19 mouse cellular contexts compared by ENCODE assay signal in genomic region chr4:87057572-87057971, GRCm38 (mm10).
DNase-seq lines count a peak whose midpoint lies in the region; ATAC-seq and TF ChIP-seq lines count a peak whose summit lies in the region.
"Had no signal": no experiment of that assay in that cellular context is flagged by ENCODE, and none has a peak within 500 bp of the region (broad histone marks: within the 10 kb centered on the region; RNA-seq: fewer than 3 reads in every experiment).

No protein-coding gene starts in this region.

- H3K27ac ChIP-seq in left cerebral cortex, adult 2 months = peak overlapping the region; percentile 66
- no peak overlapping the region for H3K27ac ChIP-seq in embryonic facial prominence, embryonic 15.5 days (replicated peaks)
- H3K27ac ChIP-seq in hindbrain, embryonic 14.5 days = peak overlapping the region; percentile 27; the same call in 1 of the 2 replicates
- no peak overlapping the region for H3K27ac ChIP-seq in neural tube, embryonic 14.5 days (ENCODE audit: low read depth, low read length)
- H3K27ac ChIP-seq in limb, embryonic 10.5 days = no peak overlapping the region
- H3K27ac ChIP-seq: intestine, embryonic 15.5 days; limb, embryonic 13.5 days; liver, embryonic 14.5 days had no signal

- no peaks in the 10 kb centered on the region for H3K4me1 ChIP-seq in embryonic facial prominence, embryonic 15.5 days
- peaks cover 15% of the 10 kb centered on the region; the same call in 1 of the 2 replicates for H3K4me1 ChIP-seq in hindbrain, embryonic 14.5 days (replicated peaks; ENCODE audit: control insufficient read depth, insufficient read depth, low read length)
- H3K4me1 ChIP-seq in neural tube, embryonic 14.5 days (ENCODE audit: control insufficient read depth, insufficient read depth, low read length) = peaks cover 18% of the 10 kb centered on the region; the same call in 1 of the 2 replicates
- H3K4me1 ChIP-seq in limb, embryonic 10.5 days = no peaks in the 10 kb centered on the region
- H3K4me1 ChIP-seq: intestine, embryonic 15.5 days; limb, embryonic 13.5 days; megakaryocyte, embryonic 14.5 days had no signal

- no peak overlapping the region for H3K9ac ChIP-seq in embryonic facial prominence, embryonic 15.5 days
- no peak overlapping the region for H3K9ac ChIP-seq in hindbrain, embryonic 14.5 days
- H3K9ac ChIP-seq in neural tube, embryonic 14.5 days (replicated peaks; ENCODE audit: low read depth, low read length) = no peak overlapping the region
- H3K9ac ChIP-seq: heart, embryonic 12.5 days; intestine, embryonic 15.5 days; limb, embryonic 13.5 days; liver, embryonic 14.5 days had no signal

- H3K4me3 ChIP-seq in left cerebral cortex, adult 2 months = no peak overlapping the region
- no peak overlapping the region for H3K4me3 ChIP-seq in embryonic facial prominence, embryonic 15.5 days (replicated peaks)
- H3K4me3 ChIP-seq in hindbrain, embryonic 14.5 days (replicated peaks; ENCODE audit: low read length) = no peak overlapping the region
- H3K4me3 ChIP-seq in neural tube, embryonic 14.5 days (ENCODE audit: low read depth, low read length) = no peak overlapping the region
- no peak overlapping the region for H3K4me3 ChIP-seq in limb, embryonic 10.5 days
- H3K4me3 ChIP-seq: heart, embryonic 12.5 days; intestine, embryonic 15.5 days; limb, embryonic 13.5 days; megakaryocyte, embryonic 14.5 days had no signal

- H3K27me3 ChIP-seq in embryonic facial prominence, embryonic 15.5 days = no peaks in the 10 kb centered on the region
- H3K27me3 ChIP-seq in hindbrain, embryonic 14.5 days (ENCODE audit: control insufficient read depth, insufficient read depth, low read length) = no peaks in the 10 kb centered on the region
- no peaks in the 10 kb centered on the region for H3K27me3 ChIP-seq in neural tube, embryonic 14.5 days (ENCODE audit: control insufficient read depth, insufficient read depth, low read length)
- H3K27me3 ChIP-seq in limb, embryonic 10.5 days (ENCODE audit: low read depth, poor library complexity, severe bottlenecking) = no peaks in the 10 kb centered on the region
- H3K27me3 ChIP-seq: heart, embryonic 12.5 days; intestine, embryonic 15.5 days; limb, embryonic 13.5 days; megakaryocyte, embryonic 14.5 days; Patski had no signal

- 0 out of 2 replicates have a peak, but pooled peaks have one; percentile 11 for ATAC-seq in embryonic facial prominence, embryonic 15.5 days (ENCODE audit: insufficient number of reproducible peaks, low FRiP score, low TSS enrichment, low read depth)
- peak; percentile 63 for ATAC-seq in hindbrain, embryonic 14.5 days (ENCODE audit: low FRiP score)
- ATAC-seq in neural tube, embryonic 14.5 days (ENCODE audit: low read depth) = peak; percentile 75
- ATAC-seq in erythroblast, adult 5-6 weeks (replicated peaks; ENCODE audit: low FRiP score, poor library complexity, severe bottlenecking) = no peak
- ATAC-seq: activated CD4-positive, CD25-positive, alpha-beta regulatory T cell, adult 4 months; intestine, embryonic 15.5 days; lung, postnatal 0 days; Patski had no signal

- no peaks in the 10 kb centered on the region for H3K9me3 ChIP-seq in embryonic facial prominence, embryonic 15.5 days (replicated peaks)
- no peaks in the 10 kb centered on the region for H3K9me3 ChIP-seq in hindbrain, embryonic 14.5 days (ENCODE audit: control insufficient read depth, low read length)
- H3K9me3 ChIP-seq in neural tube, embryonic 14.5 days (ENCODE audit: control insufficient read depth, low read length) = no peaks in the 10 kb centered on the region
- no peaks in the 10 kb centered on the region for H3K9me3 ChIP-seq in limb, embryonic 10.5 days (replicated peaks)
- H3K9me3 ChIP-seq: heart, embryonic 12.5 days; intestine, embryonic 15.5 days; limb, embryonic 13.5 days; megakaryocyte, embryonic 14.5 days had no signal

- no peaks in the 10 kb centered on the region for H3K36me3 ChIP-seq in embryonic facial prominence, embryonic 15.5 days
- no peaks in the 10 kb centered on the region for H3K36me3 ChIP-seq in hindbrain, embryonic 14.5 days (replicated peaks; ENCODE audit: control insufficient read depth, insufficient read depth)
- H3K36me3 ChIP-seq in neural tube, embryonic 14.5 days (ENCODE audit: control insufficient read depth, insufficient read depth, low read length) = no peaks in the 10 kb centered on the region
- no peaks in the 10 kb centered on the region for H3K36me3 ChIP-seq in limb, embryonic 10.5 days
- H3K36me3 ChIP-seq: heart, embryonic 12.5 days; intestine, embryonic 15.5 days; limb, embryonic 13.5 days had no signal

- no peak overlapping the region for H3K4me2 ChIP-seq in embryonic facial prominence, embryonic 15.5 days (replicated peaks)
- no peak overlapping the region for H3K4me2 ChIP-seq in hindbrain, embryonic 14.5 days (replicated peaks)
- no peak overlapping the region for H3K4me2 ChIP-seq in neural tube, embryonic 14.5 days (ENCODE audit: low read depth, low read length)
- H3K4me2 ChIP-seq: heart, embryonic 12.5 days; intestine, embryonic 15.5 days; limb, embryonic 13.5 days had no signal

- 60% methylated on average over 3 of the region's 3 CpGs for whole genome bisulfite sequencing in embryonic facial prominence, embryonic 15.5 days
- WGBS in hindbrain, embryonic 14.5 days = 34% methylated on average over 3 of the region's 3 CpGs
- WGBS in neural tube, embryonic 14.5 days = 18% methylated on average over 3 of the region's 3 CpGs
- 81% methylated on average over 3 of the region's 3 CpGs for WGBS in limb, embryonic 10.5 days

- no peak for DNase-seq in left cerebral cortex, adult 2 months (ENCODE audit: extremely low spot score in 1 of 2, low spot score in 2 of 2)
- DNase-seq in left cerebral cortex, adult 11 months (ENCODE audit: low spot score) = no peak
- DNase-seq in hindbrain, embryonic 14.5 days (ENCODE audit: low spot score) = peak; percentile 42
- no peak for DNase-seq in limb, embryonic 10.5 days (ENCODE audit: low spot score)
- DNase-seq: adrenal gland, postnatal 25 days; cerebellum, adult 9-10 months; gastrocnemius, postnatal 36 days; thymus, adult 18-20 months had no signal

- TF ChIP-seq CTCF in left cerebral cortex, adult 2 months (IDR thresholded peaks at IDR 0.05) = no peak

- intact Hi-C loops in left cerebral cortex, adult 2 months (cut with DNase I) = no loop called here

Comparison
In these comparisons a context has a peak if more than half of its experiments do, and no peak if none do; other contexts are left out.
1. H3K27ac ChIP-seq: peak in left cerebral cortex, adult 2 months (single experiment) and hindbrain, embryonic 14.5 days (single experiment); none in embryonic facial prominence, embryonic 15.5 days (single experiment), neural tube, embryonic 14.5 days (single experiment) and limb, embryonic 10.5 days (single experiment).